Mouse (Mus musculus): Measurements from ENCODE around the gene Arfgef2.

GRCm38 (mm10) chr2:166892158-166892680 is 86.8 kb downstream of the Arfgef2 start:
- TF ChIP-seq CTCF (conservative IDR thresholded peaks at IDR 0.05; ENCODE audit: low read length) (no peak), POU5F1 (IDR thresholded peaks at IDR 0.05; ENCODE audit: borderline replicate concordance, low read length) (no peak)

All from E14TG2a.4 (cell line).